Mouse (Mus musculus) heart, postnatal 14 days (tissue): ENCODE measurements around the gene Ptprn. TPM values are rescaled to one million over a fixed set of nuclear protein-coding genes. Genes with fewer than 3 reads are reported as not detected.
"Not testable (repeated sequence)": the region's sequence is repeated elsewhere in the genome, so short reads cannot be mapped to it uniquely, and the experiment has no call there.

ENCODE experiments used
- DNase-seq, 2 experiments: peaks; one replicate each; pipeline ENCODE4 v3.0.0; 2021 to 2022
- intact Hi-C: fragments of 180-260 bp; cut with DNase I; formaldehyde crosslinking; loops from one replicate; pipeline ENCODE4 v1.15.1; 2025
- total RNA-seq, 2 experiments: library from RNA; stranded (reverse); gene quantifications; 2 replicates each; pipeline ENCODE4 v1.2.3; 2021

Gene Ptprn
- total RNA-seq, 2 experiments from 2014 or later, result 0.44 to 0.60 TPM

GRCm38 (mm10) chr1:75253849-75254624 lies 10.3 kb downstream of the Ptprn start:
- peak; percentile 79 to 92 for DNase-seq
- intact Hi-C loops, result loop anchor here (2.0 to 10.0 kb wide), 5 partner anchors 19 to 309 kb away; partner anchors contain the start of gene Abcb6

- no peak for DNase-seq
- intact Hi-C loops, result loop anchor here (2.0 to 10.0 kb wide), 4 partner anchors 18 to 308 kb away; partner anchors contain the start of gene Abcb6
These were observed 11.3 kb downstream of the Ptprn start for GRCm38 (mm10) chr1:75253029-75253428.

- intact Hi-C loops, result loop anchor here (2.0 to 10.0 kb wide), 4 partner anchors 18 to 308 kb away; partner anchors contain the start of gene Abcb6
- DNase-seq, result no peak
These were observed 12.0 kb downstream of the Ptprn start for GRCm38 (mm10) chr1:75252308-75252707.

DNA sequence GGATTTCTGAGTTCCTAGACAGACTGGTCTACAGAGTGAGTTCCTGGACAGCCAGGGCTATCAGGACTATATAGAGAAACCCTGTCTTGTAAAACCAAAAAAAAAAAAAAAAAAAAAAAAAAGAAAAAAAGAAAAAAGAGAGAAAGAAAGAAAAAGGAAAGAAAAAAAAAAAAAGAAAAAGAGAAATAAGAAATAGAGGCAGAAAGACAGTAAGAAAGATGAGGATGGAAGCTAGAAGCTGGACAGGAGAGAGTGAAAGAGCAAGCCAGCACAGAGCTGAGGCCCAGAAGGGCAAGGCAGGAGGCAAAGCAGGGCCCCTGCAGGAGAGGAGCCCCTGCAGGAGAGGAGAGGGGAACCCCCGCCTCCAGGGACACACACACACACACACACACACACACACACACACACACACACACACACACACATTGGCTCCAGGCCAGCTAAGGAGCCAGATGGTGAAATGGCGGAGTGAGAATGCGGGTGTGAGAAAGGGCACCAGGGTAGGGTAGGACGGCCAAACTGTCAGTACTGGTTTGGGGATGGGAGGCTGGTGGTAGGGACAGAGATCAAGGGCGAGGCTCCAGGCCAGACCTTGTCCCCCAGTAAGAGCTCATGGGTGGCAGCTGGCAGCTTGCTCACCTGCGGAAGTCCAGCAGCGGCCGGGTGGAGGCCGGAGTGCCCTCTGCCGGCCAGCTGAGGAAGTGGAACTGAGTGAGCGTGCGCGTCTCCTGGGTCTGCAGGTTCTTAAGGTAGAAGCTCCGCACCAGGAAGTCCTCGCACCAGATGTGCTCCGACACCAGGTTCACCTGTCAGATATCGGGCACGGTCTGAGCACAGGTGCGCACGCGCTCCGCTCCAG lies 13.0 kb downstream of the Ptprn start:
- DNase-seq, result peak; percentile 82 to 88
- intact Hi-C loops, result loop anchor here (5.0 to 10.0 kb wide), 3 partner anchors 61 to 307 kb away; partner anchors contain the start of gene Abcb6

DNA sequence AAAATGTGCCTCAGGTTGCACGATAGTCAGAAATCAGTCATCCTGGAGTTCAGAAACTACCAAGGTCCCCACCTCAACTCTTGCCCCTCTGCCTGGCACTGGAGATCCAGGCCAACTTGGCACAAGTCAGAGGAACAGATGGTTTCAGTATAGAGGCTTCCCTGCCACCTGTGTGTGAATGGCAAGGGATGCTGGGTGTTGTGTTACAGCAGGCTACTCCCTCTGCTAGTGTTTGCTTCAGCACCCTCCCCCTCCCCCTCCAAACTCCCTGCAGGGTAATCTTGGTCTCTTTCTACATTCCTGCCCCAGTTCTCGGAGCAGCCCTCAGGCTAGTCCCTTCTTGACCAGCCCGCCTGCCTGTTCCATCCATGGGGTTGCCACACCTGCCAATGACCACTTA lies 13.8 kb downstream of the Ptprn start:
- DNase-seq, result no peak
- intact Hi-C loops, result loop anchor here (5.0 to 10.0 kb wide), 3 partner anchors 62 to 306 kb away; partner anchors contain the start of gene Abcb6

DNA sequence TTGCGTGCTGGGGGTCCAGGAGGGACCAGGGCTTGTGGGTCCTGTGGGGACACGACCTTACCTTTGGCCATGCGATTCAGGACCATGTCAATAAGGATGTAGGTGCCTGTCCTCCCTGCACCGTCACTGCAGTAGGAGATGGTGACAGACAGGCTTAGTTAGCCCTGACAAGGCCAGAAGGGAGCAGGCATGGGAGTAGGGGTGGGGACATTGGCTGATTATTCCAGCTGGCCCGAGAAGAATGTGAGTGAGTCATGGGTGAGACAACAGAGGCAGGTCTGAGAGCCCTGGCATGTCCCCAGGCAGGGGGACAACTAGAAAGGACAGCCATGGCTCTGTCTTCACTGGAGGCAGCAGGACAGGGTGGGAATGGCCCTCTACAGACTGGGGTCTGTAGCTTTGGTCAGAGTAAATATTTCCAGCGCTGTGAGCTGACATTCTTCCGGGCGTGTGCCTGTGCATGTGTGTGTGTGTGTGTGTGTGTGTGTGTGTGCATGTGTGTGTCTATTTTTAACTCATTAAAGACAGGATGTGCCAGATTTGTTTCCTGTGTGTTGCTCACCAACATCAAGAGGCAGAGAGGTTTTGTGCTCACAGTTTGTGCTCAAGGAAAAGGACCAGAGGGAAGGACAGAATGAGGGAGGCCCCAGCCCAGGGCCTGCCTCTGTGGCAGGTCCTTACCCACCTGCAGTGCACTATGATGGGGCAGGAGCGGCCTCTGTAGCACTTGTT lies 16.1 kb downstream of the Ptprn start:
- intact Hi-C loops, result no loop called here

GRCm38 (mm10) chr1:75247071-75247930 lies 17.0 kb downstream of the Ptprn start:
- intact Hi-C loops, result no loop called here
- no peak for DNase-seq

More for the DNA sequence above, 16.1 kb downstream of the Ptprn start:
- peak; percentile 63 to 78 for DNase-seq

DNA sequence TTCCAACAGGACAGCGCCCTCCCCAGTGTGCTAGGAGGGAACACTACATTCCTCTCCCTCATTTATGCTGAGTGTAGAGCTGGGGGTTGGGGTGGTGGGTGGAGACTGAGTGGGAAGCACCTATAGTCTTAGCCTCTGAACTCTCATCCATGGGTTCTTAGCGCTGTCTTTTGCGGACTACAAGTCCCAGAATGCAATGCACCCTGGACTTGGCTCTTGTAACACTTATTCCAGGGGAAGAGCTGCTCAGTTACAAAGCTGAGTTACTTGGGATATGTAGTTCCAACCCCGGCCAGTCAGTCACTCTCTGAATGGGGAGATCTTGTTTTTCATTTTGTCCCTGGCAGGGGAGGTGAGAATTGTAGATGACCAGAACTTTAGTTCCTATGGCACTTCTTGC lies 19.5 kb downstream of the Ptprn start:
- DNase-seq, result peak in 1 of 2 experiments; percentile 66
- intact Hi-C loops, result no loop called here

GRCm38 (mm10) chr1:75244175-75244826 lies 20.0 kb downstream of the Ptprn start:
- intact Hi-C loops, result no loop called here
- no peak for DNase-seq

DNA sequence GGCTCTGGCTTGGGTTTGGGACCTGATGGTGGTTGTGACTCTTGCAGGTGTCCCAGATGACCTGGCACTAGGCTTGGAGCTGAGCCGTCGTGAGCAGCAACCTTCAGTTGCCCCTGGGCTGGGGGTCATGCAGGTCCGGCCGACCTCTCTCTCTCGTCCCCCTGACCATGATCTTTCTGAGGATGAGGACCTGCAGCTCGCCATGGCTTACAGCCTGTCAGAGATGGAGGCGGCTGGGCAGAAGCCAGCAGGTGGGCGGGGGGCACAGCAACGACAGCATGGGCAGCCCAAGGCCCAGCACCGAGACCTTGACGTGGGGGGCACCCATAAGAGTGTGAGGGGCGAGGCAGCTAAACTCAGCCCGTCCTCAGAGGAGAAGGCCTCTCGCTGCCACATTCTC lies 20.9 kb downstream of the Ptprn start:
- no peak for DNase-seq
- intact Hi-C loops, result no loop called here

- intact Hi-C loops, result no loop called here
- no peak for DNase-seq
These were observed 24.7 kb downstream of the Ptprn start for GRCm38 (mm10) chr1:75239591-75239990.

DNA sequence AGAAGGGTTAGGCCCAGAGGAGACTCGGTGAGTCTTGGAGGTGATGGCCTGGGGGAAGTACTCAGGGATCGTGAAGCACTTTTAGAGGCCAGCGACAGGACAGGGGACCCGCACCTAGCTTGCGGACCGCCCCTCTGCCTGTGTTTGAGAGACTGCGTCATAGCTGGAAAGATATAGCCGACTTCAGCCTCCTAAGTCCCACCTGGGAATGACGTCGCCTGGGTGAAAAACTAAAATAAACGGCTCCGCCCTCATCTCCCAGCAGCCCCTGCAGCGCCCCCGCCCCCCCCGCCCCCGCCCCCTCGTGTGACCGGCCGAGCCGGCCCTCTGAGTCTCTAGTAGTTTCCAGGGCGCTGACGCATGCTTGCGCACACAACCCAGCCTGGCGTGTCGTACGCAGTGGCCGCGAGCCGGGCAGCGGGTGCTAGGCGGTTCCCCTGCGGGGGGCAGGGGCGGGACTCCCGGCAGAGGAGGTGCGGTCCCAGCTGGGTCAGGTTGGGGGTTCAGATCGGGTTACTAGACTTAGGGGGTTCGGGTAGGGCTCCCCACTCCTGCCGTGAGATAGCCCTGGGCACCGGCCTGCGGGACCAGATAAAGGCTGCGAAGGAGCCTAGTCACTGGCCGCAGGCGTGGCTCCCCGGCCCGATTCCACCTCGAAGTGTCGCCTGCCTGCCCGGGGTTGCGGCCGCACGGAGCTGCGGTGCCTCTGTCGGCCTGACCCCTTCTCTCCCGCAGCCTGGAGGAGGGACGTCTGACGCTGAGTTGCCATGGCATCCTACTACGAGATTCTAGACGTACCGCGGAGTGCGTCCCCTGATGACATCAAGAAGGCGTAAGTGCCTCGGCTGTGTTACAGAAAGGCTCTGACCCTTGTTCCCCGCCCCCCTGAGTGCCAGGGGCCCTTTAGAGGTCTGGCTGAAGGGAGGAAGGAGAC lies 27.9 kb downstream of the Ptprn start, which contains the start of gene Dnajb2:
Dnajb2 (plus strand) TSS at position 290 of the 934 bp plus-strand sequence.
- DNase-seq, result peak; percentile 89
- intact Hi-C loops, result no loop called here

DNA sequence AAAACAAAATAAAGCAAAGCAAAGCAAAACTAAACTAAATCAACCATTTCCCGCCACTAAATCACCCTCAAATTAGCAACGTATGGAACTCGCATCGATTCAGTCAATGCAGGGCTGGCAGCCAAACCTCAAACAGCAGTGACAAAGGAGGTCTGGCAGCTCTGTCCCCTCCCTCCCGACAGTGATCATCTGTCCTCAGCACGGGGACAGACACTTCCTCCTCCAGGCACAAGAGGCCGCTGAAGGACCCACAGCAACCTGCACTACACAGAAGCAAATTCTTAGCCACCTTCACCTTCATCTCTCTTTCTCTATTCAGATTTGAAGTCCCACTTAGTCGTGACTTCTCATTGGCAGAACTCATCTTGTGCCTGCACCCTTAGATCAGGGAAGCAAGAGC lies 29.7 kb downstream of the Ptprn start:
- peak; percentile 63 to 70 for DNase-seq
- intact Hi-C loops, result loop anchor here (2.0 kb wide), 1 partner anchor 18 kb away; no protein-coding TSS in a partner anchor

DNA sequence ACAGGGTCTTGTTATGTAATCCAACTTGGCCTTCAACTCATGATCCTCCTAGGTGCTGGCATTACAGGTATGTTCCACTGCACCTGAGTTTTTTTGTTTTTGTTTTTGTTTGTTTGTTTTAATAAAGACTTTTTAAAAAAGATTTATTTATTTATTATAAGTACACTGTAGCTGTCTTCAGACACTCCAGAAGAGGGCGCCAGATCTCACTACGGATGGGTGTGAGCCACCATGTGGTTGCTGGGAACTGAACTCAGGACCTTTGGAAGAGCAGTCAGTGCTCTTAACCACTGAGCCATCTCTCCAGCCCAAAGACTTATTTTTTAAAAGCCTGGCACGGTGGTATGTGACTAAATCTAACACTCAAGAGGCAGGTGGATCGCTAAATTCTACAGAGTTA lies 31.8 kb downstream of the Ptprn start:
- intact Hi-C loops, DNase-seq: not testable (repeated sequence)

DNA sequence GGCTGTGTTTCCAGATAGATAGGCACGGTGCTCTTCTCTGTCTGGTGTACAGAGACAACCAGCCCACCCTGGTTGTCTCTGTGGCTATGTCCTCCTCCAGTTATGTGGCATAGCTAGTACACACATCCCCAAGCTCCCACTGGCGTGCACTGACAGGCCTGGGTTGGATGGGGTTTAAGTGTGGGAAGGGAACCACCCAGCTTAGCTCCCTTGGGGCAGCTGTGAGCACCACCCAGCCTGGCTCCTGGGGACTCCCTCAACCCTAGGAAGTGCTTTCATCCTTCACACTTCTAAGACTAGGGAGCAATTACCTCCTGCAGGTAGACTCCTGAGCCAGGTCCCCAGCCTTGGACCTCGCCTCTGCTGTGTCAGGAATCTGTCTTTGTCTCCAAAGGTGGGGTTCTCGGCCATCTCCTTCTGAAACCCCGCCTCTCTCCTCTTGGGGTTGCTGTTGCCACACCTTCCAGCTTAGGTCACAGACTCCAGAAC lies 32.6 kb downstream of the Ptprn start, which contains the start of gene A630095N17Rik:
A630095N17Rik (minus strand) TSS at position 439 of the 489 bp plus-strand sequence.
- intact Hi-C loops, result no loop called here
- DNase-seq, result no peak

- intact Hi-C loops, result no loop called here
- DNase-seq, result no peak
These were observed 33.1 kb downstream of the Ptprn start for GRCm38 (mm10) chr1:75231224-75231623.

DNA sequence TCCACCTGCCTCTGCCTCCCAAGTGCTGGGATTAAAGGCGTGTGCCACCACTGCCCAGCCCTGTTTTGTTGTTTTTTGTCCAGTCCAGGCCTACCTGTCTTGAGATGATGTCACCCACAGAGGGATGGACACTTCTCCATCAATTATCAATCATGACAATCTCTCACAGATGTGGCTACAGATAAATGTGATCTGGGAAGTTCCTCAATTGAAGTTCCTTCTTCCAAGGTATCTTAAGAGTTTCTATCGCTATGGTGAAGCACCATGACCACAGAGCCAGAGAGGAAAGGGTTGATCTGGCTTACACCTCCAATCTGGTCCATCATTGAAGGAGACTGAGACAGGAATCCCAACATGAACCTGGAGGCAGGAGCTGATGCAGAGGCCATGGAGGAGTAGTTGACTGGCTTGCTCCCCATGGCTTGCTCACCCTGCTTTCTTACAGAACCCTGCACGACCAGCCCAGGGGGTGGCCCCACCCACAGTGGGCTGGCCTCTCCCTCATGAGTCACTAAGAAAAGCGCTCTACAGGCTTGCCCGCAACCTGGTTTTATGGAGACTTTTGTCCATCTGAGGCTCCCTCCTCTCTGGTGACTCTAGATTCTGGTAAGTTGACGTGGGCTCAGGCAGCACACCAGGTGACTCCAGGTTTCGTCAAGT lies 33.8 kb downstream of the Ptprn start:
- no peak for DNase-seq
- intact Hi-C loops, result no loop called here
